Mouse (Mus musculus): ENCODE data around the gene Fcrl5. TPM values are rescaled to one million over a fixed set of nuclear protein-coding genes. Genes with fewer than 3 reads are reported as not detected.

The Fcrl5 gene
- not detected in 2 replicates for polyA plus RNA-seq (2012; rRNA removed)
- polyA plus RNA-seq (2014; fragmentation: Nextera tagmentation; extraction: Ambion mirVana), result not detected in 2 replicates

- H3K9ac ChIP-seq (ENCODE audit: low read depth, low read length, severe bottlenecking), result no peak within 1 kb of the TSS
- DNase-seq (ENCODE audit: low spot score), result no peak
- no peaks in the 10 kb centered on the region for H3K9me3 ChIP-seq (ENCODE audit: control insufficient read depth, low read length)
- no peak for TF ChIP-seq POLR2A (IDR thresholded peaks at IDR 0.05; ENCODE audit: borderline replicate concordance, extremely low read depth, insufficient read depth, insufficient read length)
- H3K27ac ChIP-seq (replicated peaks; ENCODE audit: low read depth, low read length), result no peak within 1 kb of the TSS
- H3K27me3 ChIP-seq (ENCODE audit: control insufficient read depth, insufficient read depth, low read length), result no peaks in the 10 kb centered on the region
- H3K4me2 ChIP-seq (replicated peaks; ENCODE audit: low read depth, low read length, severe bottlenecking), result no peak within 1 kb of the TSS
- H3K4me1 ChIP-seq (ENCODE audit: control insufficient read depth, insufficient read depth, low read length), result no peaks in the 10 kb centered on the region
- ATAC-seq (ENCODE audit: low FRiP score, low read depth), result no peak
- H3K4me3 ChIP-seq (replicated peaks; ENCODE audit: low read length), result no peak within 1 kb of the TSS
- no peaks in the 10 kb centered on the region for H3K36me3 ChIP-seq (ENCODE audit: control insufficient read depth, insufficient read depth, low read length)
- WGBS, result 80% methylated on average over 5 of the region's 5 CpGs
Measured at GRCm38 (mm10) chr3:87435479-87435878, at the start of gene Fcrl5. Gene Fcrl5 (plus strand): TSS chr3:87435773.

- Histone ChIP-seq H3K27me3 (ENCODE audit: control insufficient read depth, insufficient read depth, low read length) (no peaks in the 10 kb centered on the region), H3K36me3 (ENCODE audit: control insufficient read depth, insufficient read depth, low read length) (no peaks in the 10 kb centered on the region), H3K4me2 (replicated peaks; ENCODE audit: low read depth, low read length, severe bottlenecking) (no peak overlapping the region), H3K9me3 (ENCODE audit: control insufficient read depth, low read length) (no peaks in the 10 kb centered on the region), H3K4me1 (ENCODE audit: control insufficient read depth, insufficient read depth, low read length) (no peaks in the 10 kb centered on the region), H3K4me3 (replicated peaks; ENCODE audit: low read length) (no peak overlapping the region), H3K27ac (replicated peaks; ENCODE audit: low read depth, low read length) (no peak overlapping the region), H3K9ac (ENCODE audit: low read depth, low read length, severe bottlenecking) (no peak overlapping the region)
- DNase-seq (ENCODE audit: low spot score), result peak; percentile 23
- 100% methylated on average over 1 of the region's 1 CpGs for WGBS
- ATAC-seq (ENCODE audit: low FRiP score, low read depth), result no peak
- TF ChIP-seq POLR2A (IDR thresholded peaks at IDR 0.05; ENCODE audit: borderline replicate concordance, extremely low read depth, insufficient read depth, insufficient read length), result no peak
Measured at GRCm38 (mm10) chr3:87390935-87391334, 44.6 kb upstream of the Fcrl5 start.

- Histone ChIP-seq H3K27ac (replicated peaks; ENCODE audit: low read depth, low read length) (no peak overlapping the region), H3K4me3 (replicated peaks; ENCODE audit: low read length) (no peak overlapping the region), H3K4me1 (ENCODE audit: control insufficient read depth, insufficient read depth, low read length) (no peaks in the 10 kb centered on the region), H3K9me3 (ENCODE audit: control insufficient read depth, low read length) (no peaks in the 10 kb centered on the region), H3K27me3 (ENCODE audit: control insufficient read depth, insufficient read depth, low read length) (no peaks in the 10 kb centered on the region), H3K36me3 (ENCODE audit: control insufficient read depth, insufficient read depth, low read length) (no peaks in the 10 kb centered on the region), H3K9ac (ENCODE audit: low read depth, low read length, severe bottlenecking) (no peak overlapping the region), H3K4me2 (replicated peaks; ENCODE audit: low read depth, low read length, severe bottlenecking) (no peak overlapping the region)
- no peak for ATAC-seq (ENCODE audit: low FRiP score, low read depth)
- WGBS, result 69% methylated on average over 4 of the region's 4 CpGs
- no peak for DNase-seq (ENCODE audit: low spot score)
- no peak for TF ChIP-seq POLR2A (IDR thresholded peaks at IDR 0.05; ENCODE audit: borderline replicate concordance, extremely low read depth, insufficient read depth, insufficient read length)
Measured at GRCm38 (mm10) chr3:87398809-87399208, 36.8 kb upstream of the Fcrl5 start.

- Histone ChIP-seq H3K9ac (ENCODE audit: low read depth, low read length, severe bottlenecking) (no peak overlapping the region), H3K4me2 (replicated peaks; ENCODE audit: low read depth, low read length, severe bottlenecking) (no peak overlapping the region), H3K4me3 (replicated peaks; ENCODE audit: low read length) (no peak overlapping the region), H3K27me3 (ENCODE audit: control insufficient read depth, insufficient read depth, low read length) (no peaks in the 10 kb centered on the region), H3K27ac (replicated peaks; ENCODE audit: low read depth, low read length) (no peak overlapping the region), H3K4me1 (ENCODE audit: control insufficient read depth, insufficient read depth, low read length) (no peaks in the 10 kb centered on the region), H3K9me3 (ENCODE audit: control insufficient read depth, low read length) (no peaks in the 10 kb centered on the region), H3K36me3 (ENCODE audit: control insufficient read depth, insufficient read depth, low read length) (no peaks in the 10 kb centered on the region)
- 79% methylated on average over 4 of the region's 4 CpGs for WGBS
- DNase-seq (ENCODE audit: low spot score) (no peak), ATAC-seq (ENCODE audit: low FRiP score, low read depth) (no peak)
- TF ChIP-seq POLR2A (IDR thresholded peaks at IDR 0.05; ENCODE audit: borderline replicate concordance, extremely low read depth, insufficient read depth, insufficient read length), result no peak
Measured at GRCm38 (mm10) chr3:87399906-87400305, 35.7 kb upstream of the Fcrl5 start.

GRCm38 (mm10) chr3:87401321-87401720, 34.3 kb upstream of the Fcrl5 start:
- H3K4me3 ChIP-seq (replicated peaks; ENCODE audit: low read length), result no peak overlapping the region
- TF ChIP-seq POLR2A (IDR thresholded peaks at IDR 0.05; ENCODE audit: borderline replicate concordance, extremely low read depth, insufficient read depth, insufficient read length), result no peak
- DNase-seq (ENCODE audit: low spot score) (no peak), ATAC-seq (ENCODE audit: low FRiP score, low read depth) (no peak)
- no peak overlapping the region for H3K4me2 ChIP-seq (replicated peaks; ENCODE audit: low read depth, low read length, severe bottlenecking)
- 73% methylated on average over 5 of the region's 5 CpGs for WGBS
- H3K27ac ChIP-seq (replicated peaks; ENCODE audit: low read depth, low read length), result no peak overlapping the region
- no peaks in the 10 kb centered on the region for H3K36me3 ChIP-seq (ENCODE audit: control insufficient read depth, insufficient read depth, low read length)
- no peaks in the 10 kb centered on the region for H3K27me3 ChIP-seq (ENCODE audit: control insufficient read depth, insufficient read depth, low read length)
- H3K9ac ChIP-seq (ENCODE audit: low read depth, low read length, severe bottlenecking), result no peak overlapping the region
- no peaks in the 10 kb centered on the region for H3K9me3 ChIP-seq (ENCODE audit: control insufficient read depth, low read length)
- H3K4me1 ChIP-seq (ENCODE audit: control insufficient read depth, insufficient read depth, low read length), result no peaks in the 10 kb centered on the region

GRCm38 (mm10) chr3:87408171-87408570, 27.4 kb upstream of the Fcrl5 start:
- H3K4me2 ChIP-seq (replicated peaks; ENCODE audit: low read depth, low read length, severe bottlenecking), result no peak overlapping the region
- no peaks in the 10 kb centered on the region for H3K9me3 ChIP-seq (ENCODE audit: control insufficient read depth, low read length)
- no peak overlapping the region for H3K9ac ChIP-seq (ENCODE audit: low read depth, low read length, severe bottlenecking)
- H3K27ac ChIP-seq (replicated peaks; ENCODE audit: low read depth, low read length), result no peak overlapping the region
- H3K4me3 ChIP-seq (replicated peaks; ENCODE audit: low read length), result no peak overlapping the region
- ATAC-seq (ENCODE audit: low FRiP score, low read depth), result no peak
- DNase-seq (ENCODE audit: low spot score), result no peak
- no peaks in the 10 kb centered on the region for H3K27me3 ChIP-seq (ENCODE audit: control insufficient read depth, insufficient read depth, low read length)
- no peaks in the 10 kb centered on the region for H3K4me1 ChIP-seq (ENCODE audit: control insufficient read depth, insufficient read depth, low read length)
- 17% methylated on average over 4 of the region's 4 CpGs for WGBS
- TF ChIP-seq POLR2A (IDR thresholded peaks at IDR 0.05; ENCODE audit: borderline replicate concordance, extremely low read depth, insufficient read depth, insufficient read length), result no peak
- H3K36me3 ChIP-seq (ENCODE audit: control insufficient read depth, insufficient read depth, low read length), result no peaks in the 10 kb centered on the region

All from limb, embryonic 14.5 days (tissue).